Mouse (Mus musculus) adrenal gland, adult 8-10 months (tissue): ENCODE measurements at regions not wholly inside any gene's neighbourhood (a gene's known extent, or its start where the extent isn't known, plus 50 kb on each side); places are given as distances from the start of the nearest gene placed in this dataset.

Experiments used
- DNase-seq: peaks from one replicate; pipeline ENCODE4 v3.0.0; 2022

GRCm38 (mm10) chr13:35079685-35080084 is 52.8 kb upstream of the Eci2 start:
- no peak for DNase-seq

- no peak for DNase-seq
These were observed 58.5 kb upstream of the Eci2 start for GRCm38 (mm10) chr13:35085386-35085785.

GRCm38 (mm10) chr13:35087246-35088040 is 60.5 kb upstream of the Eci2 start:
- peak; percentile 69 for DNase-seq

GRCm38 (mm10) chr13:35091155-35091554 is 64.3 kb upstream of the Eci2 start:
- DNase-seq = no peak

GRCm38 (mm10) chr13:35119782-35120181 is 92.9 kb upstream of the Eci2 start:
- no peak for DNase-seq

- no peak for DNase-seq
These were observed 102.6 kb upstream of the Eci2 start for GRCm38 (mm10) chr13:35129475-35129874.

- DNase-seq = no peak
These were observed 104.6 kb upstream of the Eci2 start for GRCm38 (mm10) chr13:35131272-35132185.

- DNase-seq = no peak
These were observed 124.7 kb upstream of the Eci2 start for GRCm38 (mm10) chr13:35151629-35152028.

- DNase-seq = no peak
These were observed 132.6 kb upstream of the Eci2 start for GRCm38 (mm10) chr13:35159456-35159855.

GRCm38 (mm10) chr13:35160767-35161166 is 133.9 kb upstream of the Eci2 start:
- no peak for DNase-seq

GRCm38 (mm10) chr13:35166080-35166479 is 139.2 kb upstream of the Eci2 start:
- DNase-seq = no peak

GRCm38 (mm10) chr13:35166831-35167541 is 140.1 kb upstream of the Eci2 start:
- DNase-seq = no peak

- no peak for DNase-seq
These were observed 144.8 kb upstream of the Eci2 start for GRCm38 (mm10) chr13:35171562-35172254.

GRCm38 (mm10) chr13:35173522-35173921 is 146.6 kb upstream of the Eci2 start:
- DNase-seq = no peak

- no peak for DNase-seq
These were observed 148.7 kb upstream of the Eci2 start for GRCm38 (mm10) chr13:35175587-35175986.

- no peak for DNase-seq
These were observed 150.4 kb upstream of the Eci2 start for GRCm38 (mm10) chr13:35177305-35177704.

GRCm38 (mm10) chr13:35189028-35189711 is 162.3 kb upstream of the Eci2 start:
- DNase-seq = peak; percentile 49

- DNase-seq = no peak
These were observed 175.2 kb upstream of the Eci2 start for GRCm38 (mm10) chr13:35202069-35202468.

GRCm38 (mm10) chr13:35208319-35208718 is 181.4 kb upstream of the Eci2 start:
- DNase-seq = no peak

GRCm38 (mm10) chr13:35209551-35209950 is 182.7 kb upstream of the Eci2 start:
- DNase-seq = no peak

GRCm38 (mm10) chr13:35211834-35212233 is 184.9 kb upstream of the Eci2 start:
- DNase-seq = no peak

- no peak for DNase-seq
These were observed 185.4 kb upstream of the Eci2 start for GRCm38 (mm10) chr13:35212276-35212675.
